Mouse (Mus musculus): ENCODE data around the gene Slc5a6.
A peak's percentile ranks its signal among the peaks of the same experiment; 100 is the strongest.

Gene Slc5a6

GRCm38 (mm10) chr5:31048763-31049641, at the start of gene Slc5a6:
Gene Slc5a6, minus strand, starts transcription at chr5:31048924.
- peak; percentile 55 for DNase-seq (ENCODE audit: low read depth)

GRCm38 (mm10) chr5:31095711-31096480, 47.2 kb upstream of the Slc5a6 start:
- no peak for DNase-seq (ENCODE audit: low read depth)

DNA sequence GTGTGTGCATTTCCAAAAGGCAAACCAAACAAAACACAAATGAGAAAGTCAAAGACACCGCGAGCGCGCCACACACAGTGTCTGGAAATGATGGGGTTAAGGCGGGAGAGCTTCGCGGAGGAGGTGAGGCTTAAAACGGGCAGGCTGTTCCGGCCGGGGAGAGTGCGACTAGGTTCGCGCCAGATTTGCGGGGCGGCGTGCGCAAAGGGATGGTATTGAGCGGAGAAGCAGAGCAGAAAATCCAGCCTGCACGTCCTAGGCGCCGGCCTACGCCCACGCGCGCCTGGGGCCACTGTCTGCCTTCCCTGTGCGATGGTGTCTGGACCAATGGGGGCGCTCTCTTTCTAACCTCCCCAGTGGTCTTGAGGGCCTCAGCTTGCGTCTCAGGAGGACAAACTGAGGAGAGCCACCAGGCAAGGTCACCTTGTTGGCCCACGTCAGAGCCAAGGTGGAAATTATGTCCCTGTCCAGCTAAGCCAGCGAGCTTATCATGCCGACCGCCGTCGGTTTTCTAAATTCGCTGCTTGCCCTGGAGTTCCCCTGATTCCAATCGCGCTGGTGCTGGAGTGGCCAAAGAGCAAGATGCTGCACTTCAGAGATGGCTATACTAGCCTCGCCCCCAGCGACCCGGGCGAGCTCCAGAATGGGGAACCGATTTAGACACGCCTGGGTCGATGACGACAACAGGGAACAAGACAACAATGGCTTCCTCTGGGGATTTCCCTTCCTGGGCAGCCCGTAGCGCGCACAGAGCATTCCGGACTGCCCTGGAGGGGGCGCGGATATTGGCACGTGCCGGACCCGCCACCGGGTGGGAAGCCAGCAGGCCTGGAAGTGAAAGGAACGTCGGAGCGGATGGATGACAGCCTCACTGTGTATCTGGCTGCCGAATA, 46.3 kb upstream of the Slc5a6 start:
- no peak for DNase-seq (ENCODE audit: low read depth)

GRCm38 (mm10) chr5:31094100-31094798, 45.5 kb upstream of the Slc5a6 start:
- no peak for DNase-seq (ENCODE audit: low read depth)

- no peak for DNase-seq (ENCODE audit: low read depth)
Measured at GRCm38 (mm10) chr5:31093151-31094041, 44.7 kb upstream of the Slc5a6 start.

GRCm38 (mm10) chr5:31092231-31092975, 43.7 kb upstream of the Slc5a6 start:
- DNase-seq (ENCODE audit: low read depth): no peak

- DNase-seq (ENCODE audit: low read depth): no peak
Measured at GRCm38 (mm10) chr5:31087131-31087530, 38.4 kb upstream of the Slc5a6 start.

DNA sequence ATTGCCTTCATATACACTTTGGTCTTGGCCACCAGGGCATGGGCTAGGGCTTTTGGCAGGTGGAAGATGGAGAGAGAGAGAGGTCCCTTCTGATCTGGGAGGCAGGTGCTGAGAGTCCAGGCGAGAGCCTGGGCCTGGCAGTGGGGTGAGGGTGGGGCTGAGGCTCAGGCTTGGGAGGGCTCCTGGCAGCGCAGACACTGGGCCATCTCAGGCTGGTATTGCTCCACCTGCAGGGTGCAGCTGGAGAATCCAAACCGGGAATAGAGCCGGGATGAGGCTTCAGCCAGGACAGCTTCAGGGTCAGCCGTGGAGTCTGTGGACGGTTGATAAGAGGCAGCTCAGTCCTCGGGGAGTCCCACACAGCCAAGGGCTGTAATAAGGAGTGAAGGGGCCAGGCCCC, 37.9 kb upstream of the Slc5a6 start:
- no peak for DNase-seq (ENCODE audit: low read depth)

GRCm38 (mm10) chr5:31083949-31084348, 35.2 kb upstream of the Slc5a6 start:
- no peak for DNase-seq (ENCODE audit: low read depth)

- DNase-seq (ENCODE audit: low read depth): no peak
Measured at GRCm38 (mm10) chr5:31082935-31083625, 34.4 kb upstream of the Slc5a6 start.

GRCm38 (mm10) chr5:31082355-31082754, 33.6 kb upstream of the Slc5a6 start:
- peak; percentile 53 for DNase-seq (ENCODE audit: low read depth)

DNA sequence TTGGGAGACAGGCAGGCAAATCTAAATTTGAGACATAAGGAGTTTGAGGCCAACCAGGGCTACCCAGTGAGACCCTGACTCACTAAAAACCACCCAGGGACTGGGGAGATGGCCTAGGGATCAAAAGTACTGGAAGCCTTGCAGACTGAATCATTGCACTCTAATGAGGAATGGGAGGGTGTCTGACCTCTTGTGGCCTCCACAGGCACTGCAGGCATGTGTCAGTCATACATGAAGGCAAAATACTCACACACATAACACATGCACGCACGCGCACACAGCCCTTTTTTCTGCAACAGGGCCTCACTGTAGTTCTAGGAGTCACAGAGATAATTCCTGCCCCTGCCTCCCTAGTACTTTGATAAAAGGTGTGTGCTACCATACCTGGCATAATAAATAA, 32.7 kb upstream of the Slc5a6 start:
- peak; percentile 50 for DNase-seq (ENCODE audit: low read depth)

- DNase-seq (ENCODE audit: low read depth): no peak
Measured at GRCm38 (mm10) chr5:31080795-31081164, 32.1 kb upstream of the Slc5a6 start.

DNA sequence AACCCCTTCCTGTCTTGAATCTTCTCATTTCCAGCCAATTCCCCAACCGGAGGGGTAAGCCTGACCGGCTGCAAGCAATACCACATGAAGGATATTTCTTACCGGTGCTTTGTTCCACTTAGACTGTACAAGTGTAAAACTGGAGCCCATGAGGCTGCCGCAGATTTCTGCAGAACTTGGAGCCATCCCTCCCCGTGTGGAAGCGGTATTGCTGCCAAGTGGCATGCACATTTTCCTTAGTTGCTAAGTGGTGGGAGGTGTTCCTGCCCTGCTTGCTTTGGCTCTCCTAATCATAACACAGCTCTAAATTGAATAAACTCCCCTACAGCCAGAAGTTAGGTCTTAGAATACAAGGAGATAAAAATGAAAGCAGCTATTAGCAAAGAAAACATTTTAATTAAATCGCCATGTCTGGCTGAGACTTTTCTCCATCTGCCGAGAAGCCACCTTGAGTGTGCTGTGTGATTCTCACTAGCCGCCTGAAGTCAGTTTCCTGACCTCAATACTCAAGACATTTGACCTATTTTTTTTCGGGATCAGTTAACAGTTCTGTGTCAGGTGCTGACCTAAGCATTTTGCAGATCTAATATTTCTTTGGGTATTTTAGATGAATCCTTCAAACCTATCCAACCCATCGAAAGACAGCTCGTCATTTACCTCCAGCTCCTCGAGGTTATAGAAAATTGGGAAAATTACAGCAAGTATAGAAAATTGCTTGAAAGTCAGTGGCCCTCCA, 31.5 kb upstream of the Slc5a6 start:
- DNase-seq (ENCODE audit: low read depth): no peak

- no peak for DNase-seq (ENCODE audit: low read depth)
Measured at GRCm38 (mm10) chr5:31076346-31076745, 27.6 kb upstream of the Slc5a6 start.

DNA sequence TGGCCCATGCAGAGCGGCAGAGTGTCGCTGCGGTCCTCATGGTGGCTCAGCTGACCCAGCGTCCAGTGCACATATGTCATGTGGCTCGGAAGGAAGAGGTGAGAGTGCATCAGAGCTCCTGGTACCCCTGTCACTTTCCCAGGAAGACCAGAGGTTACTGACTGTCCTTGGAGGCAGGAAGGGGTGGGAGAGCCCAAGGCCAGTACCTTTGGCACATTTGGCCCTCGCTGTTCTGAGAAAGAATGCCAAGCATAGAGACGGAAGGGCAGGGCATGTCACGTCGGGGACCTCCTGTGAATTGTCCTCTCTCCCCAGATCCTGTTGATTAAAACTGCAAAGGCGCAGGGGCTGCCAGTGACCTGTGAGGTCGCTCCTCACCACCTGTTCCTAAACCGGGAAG, 24.5 kb upstream of the Slc5a6 start:
- no peak for DNase-seq (ENCODE audit: low read depth)

DNA sequence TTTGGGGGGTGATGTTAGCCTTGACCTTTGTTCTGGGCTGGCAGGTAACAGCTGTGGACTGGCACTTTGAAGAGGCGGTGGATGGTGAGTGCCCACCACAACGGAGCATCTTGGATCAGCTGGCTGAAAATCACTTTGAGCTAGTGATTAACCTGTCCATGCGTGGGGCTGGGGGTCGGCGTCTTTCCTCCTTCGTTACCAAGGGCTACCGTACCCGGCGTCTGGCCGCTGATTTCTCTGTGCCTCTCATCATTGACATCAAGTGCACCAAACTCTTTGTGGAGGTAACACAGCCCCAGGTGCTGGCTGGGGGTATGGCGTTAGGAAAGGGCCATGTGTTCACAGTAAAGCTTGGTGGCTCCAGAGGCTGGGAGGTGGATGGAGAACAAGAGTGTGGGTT, 23.1 kb upstream of the Slc5a6 start:
- DNase-seq (ENCODE audit: low read depth): no peak

GRCm38 (mm10) chr5:31071059-31071458, 22.3 kb upstream of the Slc5a6 start:
- DNase-seq (ENCODE audit: low read depth): no peak

GRCm38 (mm10) chr5:31069810-31070209, 21.1 kb upstream of the Slc5a6 start:
- DNase-seq (ENCODE audit: low read depth): no peak

Measured in c-Kit-positive CD71-positive TER-119-negative erythroid progenitor cells, embryonic 14.5 days (primary cell).